Mouse (Mus musculus) layer of hippocampus, postnatal 36 days (tissue): ENCODE data around the gene Efcab3. TPM values are rescaled to one million over a fixed set of nuclear protein-coding genes. Genes with fewer than 3 reads are reported as not detected.

Experiments used
- DNase-seq, 2 experiments: peaks; one replicate each; pipeline ENCODE4 v3.0.0; 2022
- total RNA-seq, 2 experiments: library from RNA; stranded (reverse); gene quantifications; 2 replicates each; pipeline ENCODE4 v1.2.3; 2021

The Efcab3 gene
- total RNA-seq, 2 experiments from 2014 or later = 0.46 to 0.65 TPM

DNA sequence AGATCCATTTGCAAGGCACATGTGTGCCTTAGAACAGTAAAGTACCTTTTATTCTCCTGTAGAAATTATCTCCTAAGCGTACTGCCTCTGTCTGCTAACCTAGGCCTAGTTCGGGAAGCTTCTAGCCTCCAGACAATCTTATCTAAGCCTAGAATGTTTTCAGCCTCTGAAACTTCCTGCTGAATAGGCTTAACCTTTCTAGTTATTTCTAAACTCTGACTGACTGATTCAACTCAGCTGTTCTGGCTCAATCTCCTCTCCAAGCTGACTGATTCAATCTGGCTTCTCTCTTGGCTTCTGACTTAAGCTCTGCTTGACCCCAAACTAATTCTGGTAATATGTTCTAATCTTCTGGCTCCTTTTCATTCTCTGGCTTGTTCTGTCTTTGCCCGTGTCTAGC is 86.0 kb downstream of the Efcab3 start:
- no peak for DNase-seq

DNA sequence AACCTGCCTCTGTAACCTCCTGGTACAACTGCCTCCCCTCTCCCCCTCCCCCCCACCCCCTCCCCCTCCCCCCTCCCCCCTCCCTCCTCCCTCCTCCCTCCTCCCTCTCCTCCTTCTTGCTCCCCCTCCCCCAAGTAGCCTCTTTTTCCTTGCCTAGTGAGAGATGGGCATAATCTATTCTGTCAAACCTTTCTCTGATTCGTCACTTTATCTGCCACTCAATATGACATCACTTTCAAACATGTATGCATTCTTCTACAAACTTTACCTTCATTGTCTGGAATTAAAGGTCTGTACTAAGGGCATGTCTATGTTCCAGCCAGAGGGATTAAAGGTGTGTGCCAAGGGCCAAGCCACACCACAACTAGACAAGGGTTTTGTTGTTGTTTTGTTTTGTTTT is 86.4 kb downstream of the Efcab3 start:
- DNase-seq = no peak

DNA sequence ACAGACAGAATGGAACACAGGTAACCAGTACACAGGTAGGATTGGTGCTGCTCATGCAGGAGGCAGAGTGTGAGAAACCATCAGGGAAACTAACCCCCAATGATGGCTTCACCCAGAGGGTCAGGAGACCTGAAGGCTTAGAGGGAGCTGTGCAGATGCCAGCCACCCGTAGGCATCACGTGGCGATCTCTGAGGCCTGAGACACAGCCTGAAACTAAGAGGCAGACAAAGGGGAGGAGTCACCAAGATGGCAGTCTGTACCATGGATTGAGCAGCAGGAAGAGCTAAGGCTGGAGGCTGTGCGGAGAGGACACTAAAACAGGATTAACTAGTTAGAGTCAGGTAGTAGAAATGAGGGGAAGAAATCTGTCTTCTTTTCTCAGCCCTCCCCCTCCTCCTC is 87.3 kb downstream of the Efcab3 start:
- no peak for DNase-seq

DNA sequence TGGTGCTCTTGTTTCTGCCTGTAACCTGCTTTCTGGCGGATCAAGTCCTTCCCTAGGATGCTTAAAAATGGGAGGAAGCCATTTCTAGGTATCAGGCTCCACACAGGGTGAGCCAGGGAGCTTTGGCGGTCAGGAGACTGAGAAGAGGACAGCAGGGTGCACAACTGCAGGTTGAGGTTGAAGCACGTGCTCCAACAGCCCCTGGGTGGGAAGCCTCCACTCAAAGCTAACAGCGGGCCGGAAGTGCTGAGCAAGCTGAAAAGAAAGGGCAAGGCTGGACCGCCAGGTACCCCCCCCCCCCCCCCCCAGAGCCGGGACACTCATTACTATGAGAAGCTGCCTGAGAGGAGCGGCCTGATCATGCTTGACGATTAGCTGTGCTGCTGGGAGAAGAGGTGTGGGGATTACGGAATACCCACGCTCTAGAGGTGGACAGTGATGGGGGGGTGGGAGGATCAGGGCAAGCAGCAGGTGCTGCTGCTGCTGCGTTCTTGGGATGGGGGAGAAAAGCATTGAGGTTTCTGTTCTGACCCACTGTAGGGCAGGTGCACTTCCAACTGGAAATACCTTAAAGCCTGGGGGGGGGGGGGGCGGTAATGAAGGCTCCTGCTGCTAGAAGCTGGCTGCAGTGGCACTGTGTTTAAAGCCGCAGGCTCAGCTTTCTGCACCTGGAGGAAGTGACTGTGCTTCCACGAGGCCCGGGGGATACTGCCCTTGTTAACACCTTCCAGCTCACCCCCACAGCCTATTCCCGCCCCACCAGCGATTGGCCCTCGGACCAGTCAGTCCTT is 88.0 kb downstream of the Efcab3 start:
- no peak for DNase-seq

DNA sequence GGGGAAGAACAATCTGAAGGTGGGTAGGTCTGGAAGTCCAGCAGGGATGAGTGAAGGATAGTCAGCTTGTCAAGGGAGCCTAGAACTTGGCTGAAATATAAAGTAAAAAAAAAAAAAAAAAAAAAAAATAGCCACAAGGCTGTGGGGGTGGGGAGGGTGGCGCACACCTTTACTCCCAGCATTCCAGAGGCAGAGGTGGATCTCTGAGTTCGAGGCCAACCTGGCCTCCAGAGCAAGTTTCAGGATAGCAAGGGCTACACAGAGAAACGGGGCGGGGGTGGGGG is 88.6 kb downstream of the Efcab3 start:
- DNase-seq = no peak

DNA sequence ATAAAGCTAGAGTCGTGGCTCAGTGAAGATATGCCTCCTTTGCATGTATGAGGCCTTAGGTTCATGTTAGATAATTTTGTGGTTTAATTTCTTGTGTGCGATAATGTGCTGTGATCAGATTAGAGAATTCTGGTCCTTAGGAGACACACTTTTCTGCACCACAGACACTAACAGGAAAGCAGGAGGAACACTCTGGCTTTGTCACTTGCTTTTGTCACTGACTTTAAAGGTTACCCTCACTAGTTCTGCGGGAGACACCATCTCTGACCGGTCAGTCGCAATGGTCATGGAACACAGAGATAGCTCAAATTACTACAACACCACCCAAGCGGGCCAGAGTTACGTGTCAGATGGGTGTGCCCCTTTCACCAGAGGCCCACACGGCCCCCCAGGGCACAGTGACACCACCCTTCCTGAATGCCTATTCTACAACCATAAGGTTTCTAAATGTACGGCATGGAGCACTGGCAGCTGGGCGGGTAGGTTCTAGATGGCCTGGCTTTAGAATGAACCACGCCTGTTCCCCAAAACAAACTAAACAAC is 89.0 kb downstream of the Efcab3 start:
- DNase-seq = no peak

DNA sequence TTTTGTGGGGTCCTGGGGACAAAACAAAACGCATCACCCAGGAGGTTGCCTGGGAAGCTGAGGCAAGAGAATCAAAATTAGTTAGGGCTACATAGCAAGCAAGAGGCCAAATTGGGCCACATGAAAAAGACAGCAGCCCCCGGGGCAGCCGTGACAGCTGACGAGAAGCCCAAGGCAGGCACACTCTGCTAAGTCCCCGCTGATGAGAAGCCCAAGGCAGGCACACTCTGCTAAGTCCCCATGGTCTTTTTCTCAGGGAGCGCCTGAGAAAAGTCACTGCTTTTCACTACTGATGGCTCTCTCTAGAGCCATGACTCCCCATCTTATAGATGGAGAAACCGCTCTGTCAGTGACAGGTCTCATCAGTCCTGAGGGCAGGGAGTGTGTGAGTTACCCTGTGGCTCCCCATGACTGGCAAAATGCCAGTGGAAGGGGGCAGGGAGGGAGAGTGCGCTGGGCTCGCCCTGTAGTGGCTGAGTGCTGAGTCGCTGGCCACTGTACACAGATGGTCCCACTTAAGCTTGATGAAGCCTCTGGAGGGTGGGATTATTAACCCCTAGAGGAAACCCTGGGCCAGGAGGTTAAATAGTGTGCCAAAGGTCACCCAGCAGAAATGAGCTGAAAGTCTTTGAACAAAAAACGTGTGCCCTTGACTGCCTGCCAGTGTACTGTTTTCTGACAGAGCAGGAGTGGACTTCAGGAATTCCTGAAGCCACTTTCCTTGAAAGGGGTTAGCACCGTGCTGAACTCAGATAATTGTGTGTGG is 89.9 kb downstream of the Efcab3 start:
- no peak for DNase-seq

DNA sequence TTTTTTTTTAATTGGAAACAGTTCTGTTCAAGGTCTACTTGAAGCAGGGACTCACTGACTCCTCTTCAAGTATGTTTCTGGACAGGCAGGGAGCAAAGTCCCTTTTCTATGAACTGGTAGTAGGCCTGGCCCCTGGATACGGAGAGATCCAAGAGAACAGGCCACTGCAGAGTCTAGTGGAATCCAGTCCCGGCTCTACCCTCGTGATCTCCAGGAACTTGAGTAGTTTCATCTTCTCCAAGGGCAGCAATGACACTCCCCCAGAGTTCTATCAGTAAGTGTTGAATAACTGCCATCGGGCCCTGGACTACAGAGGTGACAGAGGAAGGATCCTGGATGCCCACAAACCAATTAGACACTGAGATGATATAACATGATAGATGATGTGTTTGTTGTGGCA is 92.5 kb downstream of the Efcab3 start:
- no peak for DNase-seq

DNA sequence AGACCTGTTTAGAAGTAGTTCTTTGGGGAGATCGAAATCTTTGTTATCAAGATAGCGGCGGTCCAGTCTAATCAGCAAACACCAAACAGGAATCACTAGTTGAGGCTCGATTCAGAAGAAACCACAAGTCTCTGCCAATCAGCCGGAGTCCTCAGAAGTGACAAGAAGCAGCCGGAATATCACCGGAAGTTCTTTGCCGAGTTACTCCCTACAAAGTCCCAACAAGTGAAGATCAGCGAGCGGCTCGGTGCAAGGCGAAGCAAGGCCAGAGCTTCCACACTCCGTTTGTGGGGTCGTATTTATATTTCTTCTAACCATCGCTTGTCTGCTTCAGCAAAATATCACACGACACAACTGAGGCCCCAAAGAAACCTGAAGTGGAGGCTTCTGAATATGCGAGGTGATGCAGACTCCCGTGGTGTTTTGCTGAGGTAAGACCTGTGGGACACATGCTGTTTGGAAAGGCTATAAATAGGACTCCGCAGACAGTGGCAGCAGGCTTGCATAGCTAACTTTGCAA is 93.4 kb downstream of the Efcab3 start:
- DNase-seq = no peak

DNA sequence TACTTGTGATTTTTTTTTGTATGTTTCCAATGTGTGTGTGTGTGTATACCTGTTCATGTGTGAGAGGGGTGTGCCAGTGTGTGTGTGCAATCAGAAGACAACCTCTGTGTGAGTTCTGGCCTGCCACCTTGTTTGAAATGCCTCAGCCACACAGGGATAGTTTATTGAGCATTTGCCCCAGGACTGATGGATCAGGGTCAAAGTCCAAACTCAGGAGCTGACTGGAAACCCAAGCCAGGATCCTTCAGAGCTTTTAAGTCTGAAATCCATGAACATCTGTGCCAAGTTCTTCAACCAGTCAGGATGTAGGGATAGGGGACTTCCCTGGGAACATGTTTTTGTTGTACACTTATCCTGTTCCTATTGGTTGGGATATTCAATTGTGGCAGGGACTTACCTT is 94.7 kb downstream of the Efcab3 start:
- DNase-seq = no peak

DNA sequence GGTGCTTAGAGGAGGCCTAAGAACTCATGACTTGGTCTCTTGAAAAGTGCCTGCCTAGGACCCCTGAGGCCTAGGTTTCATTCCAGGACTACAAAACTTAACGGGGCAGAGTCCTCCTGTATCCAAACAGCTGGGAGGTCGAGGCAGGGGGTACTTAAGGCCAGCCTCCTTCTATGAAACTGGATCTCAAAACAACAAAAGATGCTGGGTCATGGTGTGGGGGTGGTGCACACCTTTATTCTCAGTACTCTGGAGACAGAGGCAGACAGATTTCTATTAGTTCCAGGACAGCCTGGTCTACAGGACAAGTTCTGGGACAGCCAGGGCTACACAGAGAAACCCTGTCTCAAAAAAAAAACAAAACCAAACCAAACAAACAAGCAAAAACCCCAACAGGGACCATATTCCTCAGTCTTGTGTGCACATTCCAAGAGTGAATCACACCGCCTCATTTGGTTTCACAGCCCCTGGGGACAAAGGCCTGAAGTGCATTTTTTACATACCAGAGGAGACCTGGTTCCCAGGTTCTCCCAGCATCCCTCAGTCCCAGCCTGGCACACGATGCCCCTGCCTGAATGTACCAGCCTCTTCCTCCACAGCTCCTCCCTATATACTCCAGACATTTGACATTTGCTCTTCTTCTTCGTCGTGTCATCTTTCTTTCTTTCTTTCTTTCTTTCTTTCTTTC is 96.4 kb downstream of the Efcab3 start:
- no peak for DNase-seq

DNA sequence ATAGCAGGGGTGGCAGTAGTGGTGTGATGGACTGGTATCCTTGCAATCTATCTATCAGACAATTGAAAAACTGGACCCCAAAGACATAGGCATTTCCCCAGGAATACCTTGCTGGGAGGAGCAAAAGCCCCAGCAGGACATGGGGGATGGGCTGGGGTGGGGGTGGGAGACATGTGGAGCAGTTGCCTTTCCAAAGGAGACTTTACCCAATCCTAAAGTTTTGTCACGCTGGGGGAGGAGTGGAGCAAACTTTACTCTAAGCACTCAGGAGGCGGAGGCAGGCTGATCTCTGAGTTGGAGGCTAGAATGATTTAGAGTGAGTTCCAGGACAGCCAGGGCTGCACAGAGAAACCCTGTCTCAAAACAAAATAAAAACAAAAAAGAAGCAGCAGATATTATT is 98.0 kb downstream of the Efcab3 start:
- no peak for DNase-seq

DNA sequence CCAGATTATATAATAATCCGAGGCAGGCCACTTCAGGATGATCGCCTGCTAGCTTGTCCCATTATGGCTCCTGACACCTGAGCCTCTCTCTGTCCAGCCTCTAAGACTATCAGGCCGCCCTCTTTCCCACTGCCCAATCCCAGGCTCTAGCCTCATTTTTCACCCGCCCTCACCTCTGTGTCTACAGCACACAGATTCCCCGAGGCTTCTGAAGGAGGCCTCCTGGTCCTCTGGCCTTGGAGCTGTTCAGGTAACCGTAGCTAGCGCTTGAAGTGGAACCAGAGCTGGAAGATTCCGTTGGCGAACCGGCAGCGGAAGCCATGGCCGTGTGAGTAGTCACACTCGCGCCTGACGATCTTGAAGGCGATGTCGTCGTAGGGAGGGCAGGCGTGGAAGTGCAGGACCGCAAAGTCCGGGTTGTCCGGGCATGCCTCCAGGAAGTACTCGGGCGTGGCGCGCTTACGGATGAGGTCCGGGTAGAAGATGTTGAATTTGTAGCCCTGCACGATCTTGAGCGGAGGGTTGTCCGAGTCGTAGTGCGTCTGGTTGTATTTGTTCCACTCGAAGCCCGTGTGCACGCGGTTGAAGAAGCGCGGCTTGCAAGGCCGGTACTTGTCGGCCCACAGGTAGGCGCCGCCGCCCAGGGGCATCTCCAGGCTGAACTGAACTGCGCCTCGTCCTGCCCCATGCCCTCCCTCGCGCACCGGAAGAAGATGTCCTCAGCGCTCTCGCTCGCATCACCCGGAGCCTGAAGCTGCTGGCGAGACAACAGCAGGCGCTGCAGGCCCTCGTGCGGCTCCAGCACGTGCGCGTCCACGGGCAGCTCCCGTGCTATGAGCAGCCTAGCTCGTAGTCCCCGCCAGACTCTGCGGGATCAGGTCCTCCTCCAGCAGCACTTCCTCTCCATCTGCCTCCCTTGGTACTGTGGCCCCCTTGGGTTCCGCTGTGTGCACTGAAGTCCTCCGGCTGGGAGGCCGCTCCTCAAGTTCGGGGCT is 101.4 kb downstream of the Efcab3 start:
- DNase-seq = no peak

DNA sequence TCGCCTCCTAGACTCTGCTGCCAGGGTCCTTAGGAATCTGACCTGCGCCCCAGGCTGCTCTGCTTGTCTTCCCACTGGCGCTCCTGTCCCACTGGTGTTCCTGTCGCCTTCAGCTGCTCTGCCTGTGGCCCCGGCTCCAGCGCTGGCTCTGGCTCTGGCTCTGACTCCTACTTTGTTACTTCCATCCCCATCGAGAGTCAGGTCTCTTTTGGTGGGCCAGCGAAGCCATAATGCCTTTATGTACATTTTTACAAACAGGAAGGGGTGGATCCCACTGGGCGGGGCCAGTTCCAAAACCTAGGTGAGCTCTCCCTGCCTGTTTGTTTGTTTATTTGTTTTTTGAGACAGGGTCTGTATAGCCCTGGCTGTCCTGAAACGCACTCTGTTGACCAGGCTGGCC is 103.4 kb downstream of the Efcab3 start:
- no peak for DNase-seq

Other genes starting within 250 kb of the Efcab3 start
- 10 to 100 TPM; 17.4 to 18.3 TPM for gene Mettl2, start 62.8 kb downstream of the Efcab3 start, total RNA-seq
- not detected for gene Gm10842, start 83.3 kb downstream of the Efcab3 start, total RNA-seq
- 10 to 100 TPM; 47.8 to 53.8 TPM for gene Tlk2, start 115.2 kb downstream of the Efcab3 start, total RNA-seq
- gene Mrc2, start 229.1 kb downstream of the Efcab3 start, total RNA-seq = 1 to 10 TPM; 4.7 to 7.4 TPM